Mouse (Mus musculus): ENCODE results near the gene Fam126a.

The Fam126a gene

GRCm38 (mm10) chr5:23987792-23988191 is 42.7 kb downstream of the Fam126a start:
- DNase-seq: no peak

GRCm38 (mm10) chr5:23982081-23982480 is 48.4 kb downstream of the Fam126a start:
- no peak for DNase-seq

GRCm38 (mm10) chr5:23978516-23978915 is 52.0 kb downstream of the Fam126a start:
- no peak for DNase-seq

- DNase-seq: no peak
Measured at GRCm38 (mm10) chr5:23974994-23975575, 55.4 kb downstream of the Fam126a start.

- no peak for DNase-seq
Measured at GRCm38 (mm10) chr5:23967705-23968104, 62.8 kb downstream of the Fam126a start.

GRCm38 (mm10) chr5:23964599-23965165 is 65.8 kb downstream of the Fam126a start:
- no peak for DNase-seq

- no peak for DNase-seq
Measured at GRCm38 (mm10) chr5:23953047-23953446, 77.4 kb downstream of the Fam126a start.

GRCm38 (mm10) chr5:23948071-23948470 is 82.4 kb downstream of the Fam126a start:
- no peak for DNase-seq

- no peak for DNase-seq
Measured at GRCm38 (mm10) chr5:23945056-23945455, 85.4 kb downstream of the Fam126a start.

- DNase-seq: no peak
Measured at GRCm38 (mm10) chr5:23943534-23943933, 87.0 kb downstream of the Fam126a start.

GRCm38 (mm10) chr5:23923481-23924165 is 106.9 kb downstream of the Fam126a start:
- no peak for DNase-seq

- no peak for DNase-seq
Measured at GRCm38 (mm10) chr5:23922516-23923291, 107.8 kb downstream of the Fam126a start.

GRCm38 (mm10) chr5:23921316-23921715 is 109.2 kb downstream of the Fam126a start:
- no peak for DNase-seq

- DNase-seq: no peak
Measured at GRCm38 (mm10) chr5:23919892-23920731, 110.4 kb downstream of the Fam126a start.

- no peak for DNase-seq
Measured at GRCm38 (mm10) chr5:23917301-23917700, 113.2 kb downstream of the Fam126a start.

GRCm38 (mm10) chr5:23911556-23911955 is 118.9 kb downstream of the Fam126a start:
- no peak for DNase-seq

GRCm38 (mm10) chr5:23909256-23909655 is 121.2 kb downstream of the Fam126a start:
- no peak for DNase-seq

- no peak for DNase-seq
Measured at GRCm38 (mm10) chr5:23908486-23909090, 121.9 kb downstream of the Fam126a start.

GRCm38 (mm10) chr5:23902221-23902620 is 128.3 kb downstream of the Fam126a start:
- no peak for DNase-seq

GRCm38 (mm10) chr5:23900190-23900589 is 130.3 kb downstream of the Fam126a start:
- DNase-seq: no peak

GRCm38 (mm10) chr5:23893864-23894771 is 136.4 kb downstream of the Fam126a start:
- DNase-seq: peak; percentile 3
